Mouse (Mus musculus) layer of hippocampus, adult 9-10 months (tissue): ENCODE data around the gene Fam213b.

Experiments used
- DNase-seq: peaks from one replicate; pipeline ENCODE4 v3.0.0; 2022; ENCODE audit warnings: low spot score

The Fam213b gene

DNA sequence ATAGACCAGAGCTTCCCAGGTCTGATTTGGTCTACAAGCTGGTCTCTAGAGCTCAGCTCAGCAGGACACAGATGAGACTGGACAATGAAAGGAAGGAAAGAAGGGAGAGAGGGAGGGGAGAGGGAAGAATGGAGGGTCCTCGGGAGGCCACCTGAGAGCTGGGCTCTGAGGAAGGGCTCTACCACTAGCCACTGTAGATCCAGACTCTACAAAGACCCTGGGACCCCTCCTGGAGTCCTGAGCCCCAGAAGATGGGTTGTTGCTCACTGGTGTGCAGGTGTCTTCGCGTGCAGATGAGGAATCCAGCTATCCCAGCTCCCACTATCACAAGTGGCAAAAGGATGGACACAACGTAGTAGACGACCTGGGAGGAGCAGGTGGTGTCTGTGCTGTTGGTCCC, 24.0 kb upstream of the Fam213b start:
- no peak for DNase-seq

DNA sequence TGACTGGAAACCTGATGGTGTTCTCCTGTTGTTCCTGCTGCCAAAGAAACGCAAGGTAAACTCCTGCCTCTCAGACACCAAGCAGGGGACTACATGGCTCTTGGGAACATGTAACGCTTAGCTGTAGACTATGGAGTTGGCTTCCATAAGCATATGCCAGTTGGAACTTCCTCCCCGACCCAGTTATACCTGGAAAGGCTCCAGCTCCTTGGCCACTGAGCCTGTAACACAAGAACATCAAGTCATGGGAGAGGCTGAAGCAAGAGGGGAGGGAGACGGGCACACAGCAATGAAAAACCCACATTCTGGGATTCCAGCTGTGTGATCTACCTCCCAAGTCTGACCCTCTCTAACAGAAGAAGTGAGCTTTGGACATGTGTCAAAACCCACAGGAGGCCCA, 23.4 kb upstream of the Fam213b start:
- DNase-seq: no peak

DNA sequence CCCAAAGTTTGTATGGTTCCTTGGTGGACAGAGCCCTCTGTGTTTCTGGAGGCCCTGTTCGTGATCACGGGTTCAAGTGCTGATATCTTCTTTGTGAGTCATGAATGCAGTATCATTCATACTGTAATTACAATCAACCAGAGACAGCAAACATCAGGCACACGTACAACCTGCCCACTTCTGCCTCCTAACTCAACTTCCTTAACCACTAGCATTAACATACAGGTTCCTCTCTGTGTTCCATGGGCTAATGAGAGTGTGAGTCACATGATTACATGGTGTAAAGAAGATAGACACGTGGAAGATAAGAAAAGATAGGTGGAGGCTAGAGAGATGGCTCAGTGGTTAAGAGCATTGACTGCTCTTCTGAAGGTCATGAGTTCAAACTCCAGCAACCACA, 17.7 kb upstream of the Fam213b start:
- DNase-seq: no peak

DNA sequence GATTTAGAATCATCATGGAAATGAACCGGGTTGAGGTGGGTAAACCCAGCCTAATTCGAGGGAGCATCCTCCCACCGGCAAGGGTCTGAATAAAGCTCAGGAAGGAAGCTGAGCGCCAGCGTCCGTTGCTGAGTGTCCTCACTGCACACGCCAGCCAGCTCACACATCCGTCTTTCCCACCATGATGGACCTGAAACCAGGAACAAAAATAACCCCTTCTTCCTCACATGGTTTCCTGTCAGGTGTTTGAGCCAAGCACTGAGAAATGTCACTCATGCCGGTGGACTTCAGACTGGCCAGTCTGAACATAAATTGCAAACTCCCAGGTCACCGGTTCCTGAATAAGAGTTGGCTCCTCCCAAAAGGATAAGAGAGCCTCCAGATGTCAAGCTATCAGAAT, 16.4 kb upstream of the Fam213b start:
- DNase-seq: no peak

DNA sequence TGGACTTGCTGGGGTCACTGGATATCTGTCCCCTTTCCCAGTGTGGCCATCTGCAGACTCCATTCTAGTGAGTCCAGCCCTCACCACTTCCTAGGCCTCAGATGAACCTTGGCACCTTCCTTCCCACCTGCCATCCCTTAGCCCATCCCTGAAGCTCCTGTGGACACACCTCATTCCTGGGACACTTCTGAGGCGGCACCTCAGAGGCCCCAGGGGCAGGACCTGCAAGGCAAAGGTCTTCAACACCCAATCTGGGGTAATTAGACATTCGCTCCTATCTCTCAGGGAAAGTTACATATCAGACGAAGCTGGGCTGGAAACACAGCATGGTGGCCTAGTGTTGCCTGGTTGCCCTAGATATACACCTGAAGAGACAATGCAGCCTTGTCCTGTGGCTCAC, 15.8 kb upstream of the Fam213b start:
- DNase-seq: no peak

DNA sequence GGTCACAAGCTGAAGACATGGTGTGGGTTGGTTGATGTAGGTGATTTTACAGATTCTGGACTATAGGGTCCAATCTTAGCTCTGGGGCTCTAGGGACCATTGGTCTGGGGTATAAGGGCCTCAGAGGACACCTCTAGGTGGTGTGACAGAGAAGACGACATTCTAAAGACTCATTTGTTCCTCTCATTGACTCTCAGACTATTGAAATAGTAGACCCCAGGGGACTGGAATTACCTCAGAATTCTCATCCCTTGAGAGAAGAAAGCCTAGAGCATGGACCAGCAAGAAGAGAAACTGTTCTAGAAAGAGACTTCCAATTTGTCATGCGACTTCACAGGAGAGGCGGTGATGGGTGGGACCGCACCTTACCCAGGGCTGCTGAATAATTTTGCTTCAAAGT, 15.3 kb upstream of the Fam213b start:
- DNase-seq: no peak

DNA sequence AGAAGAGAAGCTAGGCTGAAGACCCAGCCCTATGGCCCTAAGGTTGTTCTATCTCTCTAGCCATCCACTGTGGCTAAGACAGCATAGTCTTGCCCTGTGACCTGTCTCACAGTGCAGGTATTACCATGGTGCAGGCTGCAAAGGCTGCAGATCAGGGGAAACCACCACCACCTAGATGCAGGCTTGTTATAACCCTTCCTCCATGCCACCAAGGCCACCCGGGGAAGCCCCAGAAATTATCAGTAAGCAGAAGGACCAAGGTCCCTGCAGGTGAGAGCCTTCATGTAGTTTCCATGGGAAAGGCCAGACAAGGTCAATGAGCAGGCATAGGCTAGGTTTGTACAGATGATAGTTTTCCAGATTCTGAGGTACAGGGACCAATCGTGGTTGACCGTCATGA, 14.9 kb upstream of the Fam213b start:
- DNase-seq: no peak

DNA sequence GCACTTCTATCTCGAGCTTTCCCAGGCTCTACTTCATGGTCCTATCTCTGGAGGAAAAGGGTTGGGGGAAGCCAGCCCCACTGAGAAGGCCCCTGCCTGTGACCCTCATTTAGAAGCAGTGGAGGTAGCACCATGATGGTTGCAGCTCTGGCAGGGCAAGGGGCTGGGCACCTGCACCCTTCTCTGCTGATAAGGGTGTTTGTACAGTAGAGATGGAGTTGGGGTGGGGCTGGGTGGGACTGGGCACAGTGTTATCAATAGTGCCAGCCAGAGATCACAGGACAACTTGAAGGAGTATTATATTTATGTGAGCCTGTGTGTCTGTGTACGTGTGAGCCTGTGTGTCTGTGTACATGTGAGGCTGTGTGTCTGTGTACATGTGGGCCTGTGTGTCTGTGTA, 12.7 kb upstream of the Fam213b start:
- DNase-seq: no peak

DNA sequence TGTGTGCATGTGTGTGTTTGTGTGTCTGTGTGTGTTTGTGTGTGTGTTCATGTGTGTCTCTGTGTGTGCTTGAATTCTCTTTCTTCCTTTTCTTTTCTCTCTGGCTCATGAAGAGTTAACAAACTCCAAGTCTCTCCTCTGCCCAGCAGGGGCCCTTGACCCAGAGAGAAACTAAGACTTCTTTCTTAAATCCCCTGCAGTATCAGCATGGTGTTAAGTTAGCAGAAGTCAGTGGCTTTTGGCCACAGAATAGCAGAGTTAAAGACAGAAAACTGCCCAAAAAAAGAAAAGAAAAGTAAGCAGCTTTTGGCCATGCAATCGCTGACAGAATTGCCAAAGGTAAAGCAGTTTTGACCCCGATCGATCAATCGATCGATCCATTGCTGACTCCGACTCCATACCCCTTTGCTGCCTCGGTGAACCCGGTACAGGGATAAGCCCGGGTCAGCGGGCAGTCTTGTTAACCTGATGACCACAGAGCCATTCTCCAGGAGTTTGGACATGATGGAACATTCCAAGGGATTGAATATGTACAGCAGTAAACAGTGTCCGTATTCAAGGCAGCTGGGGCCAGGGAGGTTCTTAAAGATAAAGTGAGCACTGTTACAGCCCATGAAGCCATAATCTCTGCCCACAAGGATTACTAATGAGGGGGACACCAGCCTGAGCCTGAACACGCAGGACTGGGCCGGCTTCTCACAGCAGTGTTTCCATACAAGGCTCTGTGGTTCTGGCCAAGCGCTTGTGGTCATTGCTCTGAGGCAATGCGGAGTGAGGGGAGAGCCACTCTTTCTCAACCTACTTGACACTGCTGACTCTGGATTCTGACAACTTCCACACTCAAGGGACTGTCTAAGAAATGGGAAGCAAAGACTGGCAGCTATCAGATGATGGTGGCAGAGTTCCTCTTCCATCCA, 11.9 kb upstream of the Fam213b start:
- DNase-seq: peak; percentile 25

DNA sequence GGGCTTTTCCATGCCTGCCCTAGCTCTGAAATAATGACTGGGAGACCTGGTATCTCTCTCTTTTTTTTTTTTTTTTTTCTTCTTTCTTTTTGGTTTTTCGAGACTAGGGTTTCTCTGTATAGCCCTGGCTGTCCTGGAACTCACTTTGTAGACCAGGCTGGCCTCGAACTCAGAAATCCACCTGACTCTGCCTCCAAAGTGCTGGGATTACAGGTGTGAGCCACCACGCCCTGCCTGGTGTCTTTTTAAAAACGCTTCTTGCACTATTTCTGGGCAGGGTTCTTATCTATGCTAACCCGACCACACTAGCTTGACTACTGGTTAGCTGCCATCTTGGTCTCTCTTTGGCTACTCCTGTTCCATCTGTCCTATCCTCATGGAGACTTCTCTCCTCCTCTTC, 9.6 kb upstream of the Fam213b start:
- DNase-seq: no peak

DNA sequence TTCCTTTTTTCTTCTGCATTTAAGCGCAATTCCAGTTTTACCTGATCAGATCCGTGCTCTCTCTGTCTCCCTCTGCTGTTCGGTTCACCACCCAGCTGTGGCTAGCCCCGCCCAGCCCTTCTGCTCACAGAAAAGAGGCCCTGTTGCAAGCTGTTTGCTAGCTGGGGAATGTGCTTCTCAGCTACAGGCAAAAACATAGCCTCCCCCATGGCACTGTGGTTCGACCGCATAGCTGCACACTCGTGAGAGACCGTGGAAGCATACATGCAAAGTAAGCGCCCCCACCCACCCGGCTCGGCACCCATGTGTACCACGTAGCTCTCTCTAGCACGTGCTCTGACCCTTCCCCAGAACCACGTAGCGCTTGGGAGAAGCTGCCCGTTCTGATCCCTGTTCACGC, 8.9 kb upstream of the Fam213b start:
- DNase-seq: peak; percentile 60

DNA sequence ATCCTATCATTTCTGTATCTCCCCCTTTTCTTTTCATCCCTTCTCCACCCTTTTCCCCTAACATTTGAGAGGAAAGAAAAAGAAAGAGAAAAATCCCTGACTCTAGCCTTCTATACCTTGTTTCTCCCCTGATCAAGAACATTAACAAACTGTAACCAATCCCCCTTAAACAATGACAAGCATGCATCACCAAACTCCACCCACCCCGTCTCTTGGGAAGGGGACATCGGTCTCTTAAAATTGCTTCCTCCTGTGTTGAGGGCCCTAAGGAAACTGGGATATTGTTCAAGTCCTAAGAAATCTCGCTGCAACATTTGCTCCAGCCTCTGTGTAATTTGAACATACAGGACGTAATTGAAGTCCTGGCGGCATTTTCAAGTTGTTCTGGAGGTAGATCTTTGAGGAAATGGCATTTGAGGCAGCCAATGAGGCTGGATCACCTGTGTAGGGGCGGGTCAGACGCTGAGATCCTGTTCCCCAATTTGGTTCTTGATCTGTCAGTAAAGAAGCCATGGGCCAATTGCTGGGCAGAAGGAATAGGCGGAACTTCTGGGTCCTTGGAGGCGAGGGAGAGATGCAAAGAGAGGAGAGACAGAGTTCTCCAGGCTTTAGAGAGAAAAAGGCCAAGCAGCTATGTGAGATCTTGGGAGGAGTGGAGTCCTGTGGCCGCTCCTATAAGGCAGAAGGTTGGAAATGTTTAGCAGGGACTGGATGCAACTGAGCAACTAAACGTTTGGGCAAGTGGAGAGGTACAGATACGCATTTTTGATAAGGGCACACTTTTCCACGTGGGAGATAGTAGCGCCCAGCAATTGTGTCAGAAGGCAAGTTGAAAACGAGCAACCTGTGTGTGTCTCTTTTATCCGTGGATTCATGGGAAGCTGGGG, 5.5 kb upstream of the Fam213b start:
- peak; percentile 83 for DNase-seq

DNA sequence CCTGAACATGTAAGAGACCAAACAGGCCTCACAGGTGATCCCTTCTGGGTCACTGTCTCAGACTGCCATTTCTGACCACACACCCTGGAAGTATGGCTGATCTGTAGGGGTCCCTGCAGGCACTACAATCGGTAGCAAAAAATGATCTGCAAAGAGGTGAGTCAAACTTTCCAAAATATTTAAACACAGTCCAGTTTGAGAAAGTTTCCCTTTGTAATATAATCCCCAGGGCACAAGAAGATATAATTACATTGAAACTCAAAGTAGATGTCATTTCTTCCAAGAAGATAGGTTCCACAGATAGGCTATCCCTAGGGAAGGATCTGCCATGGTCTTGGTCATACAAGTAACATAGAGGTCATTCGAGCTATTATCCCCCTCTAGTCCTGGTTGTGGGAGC, 3.4 kb upstream of the Fam213b start:
- DNase-seq: no peak

DNA sequence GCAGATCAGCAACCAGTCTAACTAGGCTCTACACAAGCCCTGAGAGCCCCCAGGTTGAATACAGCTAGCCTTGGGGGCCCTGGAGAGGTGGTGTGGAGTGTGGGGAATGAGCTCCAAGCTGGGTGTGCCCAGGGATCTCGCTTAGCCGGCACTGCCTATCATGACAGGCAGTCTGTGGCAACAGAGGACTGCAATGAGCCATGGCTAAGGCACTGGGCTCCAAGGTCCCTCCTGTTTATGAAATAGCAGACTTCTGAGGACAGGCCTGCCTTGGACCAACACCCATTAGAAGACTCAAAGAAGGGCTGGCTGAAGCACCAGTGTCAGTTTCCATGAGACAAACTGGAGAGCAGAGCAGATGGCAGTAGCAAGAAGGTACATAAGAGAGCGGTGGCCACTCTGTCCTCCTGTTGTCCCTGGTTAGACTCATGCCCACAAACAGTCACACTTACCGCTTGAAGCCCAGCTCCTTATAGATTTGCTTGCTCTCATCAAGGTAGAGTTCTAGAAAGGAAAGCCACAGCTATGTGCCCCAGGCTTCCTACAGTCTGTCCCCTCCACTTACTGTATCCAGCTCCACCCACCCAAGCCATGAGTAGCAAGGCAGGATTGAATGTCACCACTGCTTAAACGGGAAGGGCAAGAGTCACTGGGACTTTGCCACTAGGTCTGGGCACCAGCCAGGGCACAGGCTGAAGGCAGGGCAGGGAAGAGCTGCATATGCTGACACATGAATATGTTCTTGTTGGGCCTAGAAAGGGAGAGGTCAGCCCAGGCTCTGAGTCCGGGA, 1.1 kb downstream of the Fam213b start:
- no peak for DNase-seq

DNA sequence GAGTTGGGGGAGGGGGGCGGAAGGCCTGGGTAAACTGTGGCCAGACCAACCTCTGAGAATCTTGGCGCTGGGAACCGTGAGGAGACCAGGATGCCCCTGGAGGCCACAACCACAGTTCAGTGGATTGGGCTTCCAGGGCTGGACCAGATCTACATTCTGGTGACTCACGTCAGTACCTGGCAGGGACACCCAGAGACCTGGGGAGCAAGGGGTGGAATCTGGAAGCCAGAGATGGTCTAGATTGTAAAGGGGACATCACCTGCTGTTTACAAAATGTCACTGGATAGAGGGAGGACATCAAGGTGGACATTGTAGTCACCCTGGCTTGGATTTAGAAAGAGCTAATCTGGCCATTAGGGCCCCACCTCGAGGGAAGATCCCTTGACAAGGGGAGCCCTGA, 3.4 kb downstream of the Fam213b start:
- DNase-seq: no peak

DNA sequence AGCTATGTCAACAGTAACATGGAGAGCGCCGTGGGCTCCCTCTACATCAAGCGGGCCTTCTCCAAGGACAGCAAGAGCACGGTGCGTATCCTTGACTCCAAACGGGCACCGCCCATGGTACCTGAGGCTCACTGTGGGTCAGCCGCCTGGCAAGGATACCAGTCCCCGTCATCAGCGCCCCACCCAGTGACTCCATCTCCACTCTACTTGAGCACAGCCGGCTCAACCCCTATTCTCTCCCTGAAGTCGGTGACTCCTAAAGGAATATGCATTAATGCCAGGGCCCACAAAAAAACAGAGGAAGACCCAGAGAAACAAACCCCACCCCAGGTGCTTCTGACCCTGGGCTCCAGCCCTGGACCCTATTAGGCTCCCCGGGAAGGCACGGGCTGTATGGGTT, 8.0 kb downstream of the Fam213b start:
- DNase-seq: no peak

DNA sequence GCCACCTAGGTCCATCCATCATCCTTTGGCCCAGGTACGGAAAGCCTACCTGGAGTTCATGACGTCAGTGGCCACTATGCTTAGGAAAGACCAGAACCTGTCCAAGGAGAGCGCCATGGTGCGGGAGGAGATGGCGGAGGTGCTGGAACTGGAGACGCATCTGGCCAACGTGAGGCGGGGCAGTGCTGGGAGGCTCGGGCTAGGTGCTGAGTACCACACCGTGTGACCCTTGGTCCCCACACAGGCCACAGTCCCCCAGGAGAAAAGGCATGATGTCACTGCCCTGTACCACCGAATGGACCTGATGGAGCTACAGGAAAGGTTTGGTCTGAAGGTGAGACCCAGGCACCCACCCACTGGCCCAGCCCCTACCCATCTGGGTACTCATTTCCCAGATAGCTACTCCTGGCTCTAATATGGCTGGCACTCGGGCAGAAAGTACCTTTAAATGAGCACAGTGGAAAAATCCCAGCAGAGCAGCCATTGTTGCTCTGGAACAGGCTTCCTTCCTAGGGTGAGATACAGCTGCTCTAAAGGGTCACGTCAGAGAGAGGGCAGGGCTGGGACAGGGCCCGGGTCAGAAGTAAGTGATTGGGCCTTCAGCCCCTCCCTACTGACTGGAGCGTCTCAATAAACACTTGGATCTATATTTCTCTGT, 11.2 kb downstream of the Fam213b start:
- no peak for DNase-seq

DNA sequence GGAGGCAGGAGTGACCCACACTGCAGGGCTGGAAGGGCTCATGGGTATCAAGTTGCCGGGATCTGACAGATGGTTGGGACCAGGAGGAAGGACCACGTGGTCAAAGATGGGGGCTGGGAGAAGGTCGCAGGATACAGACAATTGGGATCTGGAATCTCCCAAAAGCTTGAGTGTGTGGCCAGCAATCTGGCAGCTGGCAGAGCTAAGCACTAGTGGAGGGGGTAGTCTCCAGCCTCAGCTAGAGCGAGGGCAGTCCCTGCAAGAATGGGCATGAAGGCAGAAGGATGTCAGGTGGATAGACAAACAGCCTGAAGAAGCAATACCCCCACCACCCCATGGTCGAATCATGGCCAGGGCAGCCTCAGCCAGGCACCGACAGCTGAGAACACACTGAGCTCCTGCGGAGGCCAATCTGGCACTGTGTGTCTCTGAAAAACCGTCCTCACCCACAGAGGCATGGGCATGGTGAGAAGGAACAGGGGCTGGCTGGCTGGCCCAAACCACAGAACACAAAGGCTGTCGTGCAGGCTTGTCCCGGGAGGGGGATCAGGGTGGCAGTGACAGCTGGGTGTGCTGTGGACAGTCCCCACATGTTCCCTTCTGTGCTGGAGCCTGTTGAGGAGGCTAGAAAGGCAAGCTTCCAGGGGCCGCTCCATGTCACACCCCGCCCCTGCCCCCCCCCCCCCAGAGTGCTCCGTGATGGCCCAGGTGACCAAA, 11.9 kb downstream of the Fam213b start:
- DNase-seq: no peak

DNA sequence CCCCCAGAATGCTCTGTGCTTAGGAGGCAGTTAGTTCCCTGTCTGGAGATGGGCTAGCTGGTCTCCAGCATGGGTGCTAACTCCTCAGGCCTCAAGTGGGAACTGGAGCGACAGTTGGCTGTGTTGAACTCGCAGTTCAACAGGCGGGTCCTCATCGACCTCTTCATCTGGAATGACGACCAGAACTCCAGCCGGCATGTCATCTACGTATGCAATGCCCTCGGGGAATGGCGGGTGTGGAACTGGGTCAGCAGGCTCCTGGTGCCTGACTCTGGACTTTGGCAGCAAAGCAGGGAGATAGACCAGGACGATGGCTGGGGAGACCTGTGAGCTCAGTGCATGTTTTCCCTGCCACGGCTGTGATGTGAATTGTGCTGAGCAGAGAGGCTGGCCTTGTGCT, 13.5 kb downstream of the Fam213b start:
- no peak for DNase-seq

DNA sequence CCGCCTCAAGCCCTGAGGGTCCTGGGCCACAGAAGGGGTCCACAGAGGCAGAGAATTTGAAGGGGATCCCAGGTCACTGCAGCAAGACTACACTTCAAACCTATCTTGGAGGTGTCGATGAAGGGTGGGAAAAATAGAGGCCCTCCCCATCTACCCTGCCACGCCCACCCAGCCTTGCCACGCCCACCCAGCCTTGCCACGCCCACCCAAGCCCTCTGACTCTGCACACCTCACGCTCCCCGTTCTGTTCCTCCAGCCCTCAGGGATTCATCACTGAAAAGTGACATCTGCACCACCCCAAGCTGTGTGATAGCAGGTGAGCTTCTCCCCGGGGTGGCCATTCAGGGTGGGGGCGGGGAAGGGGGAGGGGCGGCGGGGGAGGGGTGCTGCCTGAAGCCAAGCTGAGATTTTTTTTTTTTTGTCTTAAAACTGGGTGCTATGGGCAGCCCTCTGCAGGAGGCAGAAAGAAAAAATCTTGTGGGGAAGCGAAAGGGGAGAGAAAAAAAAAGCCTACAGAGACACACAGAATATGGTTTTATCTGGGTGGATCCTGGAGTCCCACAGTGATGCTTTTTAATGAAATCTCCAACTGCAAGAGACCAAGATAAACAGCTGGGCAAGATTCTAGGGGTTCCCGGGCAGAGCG, 16.8 kb downstream of the Fam213b start:
- no peak for DNase-seq

DNA sequence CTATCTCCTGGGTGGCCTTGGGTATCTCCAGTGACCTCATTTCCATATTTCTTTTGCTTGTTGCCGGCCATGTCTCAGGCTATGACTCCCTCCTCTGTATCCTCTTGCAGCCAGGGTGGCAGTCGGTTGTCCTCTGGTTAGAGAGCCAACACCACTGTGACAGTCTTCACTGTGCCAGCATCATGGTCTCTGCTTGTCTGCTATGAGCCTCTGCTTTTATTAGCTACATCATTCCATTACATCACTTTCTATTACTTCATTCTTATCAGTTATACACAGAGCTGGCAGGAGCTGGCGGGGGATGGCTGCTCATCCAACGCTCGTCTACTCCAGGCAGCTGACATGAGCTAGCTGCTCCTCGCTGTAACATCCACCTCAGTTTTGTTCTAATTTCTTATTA, 18.2 kb downstream of the Fam213b start:
- no peak for DNase-seq
